Mouse (Mus musculus) MEL (cell line): ENCODE measurements at regions not wholly inside any gene's neighbourhood (a gene's known extent, or its start where the extent isn't known, plus 50 kb on each side); places are given as distances from the start of the nearest gene placed in this dataset.

ENCODE experiments used
- CTCF ChIP-seq, 3 experiments: IDR thresholded peaks in 2 of 3; conservative IDR thresholded peaks in 1 of 3; 2 replicates each; pipeline ENCODE4 v1.5.1; 2011 to 2012; ENCODE audit warnings: low read length in 3 of 3, low read depth in 2 of 3, mild to moderate bottlenecking in 2 of 3, improper control_type of control experiment in 1 of 3, inconsistent platforms in 1 of 3, mixed read lengths in 1 of 3, moderate library complexity in 1 of 3; ENCODE audit not compliant: control insufficient read depth in 1 of 3, insufficient read depth in 1 of 3, poor library complexity in 1 of 3, severe bottlenecking in 1 of 3
- EP300 ChIP-seq, 2 experiments: IDR thresholded peaks; 2 replicates each; pipeline ENCODE4 v1.6.1; 2011; ENCODE audit warnings: improper control_type of control experiment in 2 of 2, low read length in 2 of 2, low read depth in 1 of 2, mild to moderate bottlenecking in 1 of 2

DNA sequence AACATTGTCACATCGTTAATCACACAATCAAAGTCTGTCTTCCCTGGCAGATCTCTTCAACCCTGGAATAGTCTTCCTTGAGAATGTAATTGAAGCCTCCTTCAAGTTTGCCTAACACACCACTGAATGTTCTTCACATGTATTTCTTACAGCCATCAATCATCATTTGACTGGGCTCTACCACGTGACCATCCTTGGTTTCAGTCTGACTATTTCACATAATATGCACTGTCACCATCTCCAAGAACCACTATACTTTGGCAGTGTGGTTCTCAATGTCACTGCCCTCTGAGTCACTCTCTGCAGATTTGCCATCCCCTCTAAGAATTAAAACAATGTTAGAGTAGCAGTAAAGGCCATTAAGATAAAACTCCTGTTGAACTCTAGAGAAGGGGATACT, 154.6 kb upstream of the Tyw5 start:
- TF ChIP-seq EP300 (IDR thresholded peaks at IDR 0.05; ENCODE audit: low read depth in 1 of 2, low read length in 2 of 2) (no peak), CTCF (IDR thresholded peaks at IDR 0.05 in 2 of 3, conservative IDR thresholded peaks at IDR 0.05 in 1 of 3; ENCODE audit: control insufficient read depth in 1 of 3, insufficient read depth in 1 of 3, low read depth in 2 of 3, low read length in 3 of 3, poor library complexity in 1 of 3, severe bottlenecking in 1 of 3) (no peak)
